Mouse (Mus musculus) embryonic facial prominence, embryonic 10.5 days (tissue): ENCODE data around the gene Anp32b. TPM values are rescaled to one million over a fixed set of nuclear protein-coding genes. Genes with fewer than 3 reads are reported as not detected.

Source experiments
- DNase-seq: peaks from one replicate; pipeline ENCODE4 v3.0.0-alpha.2; 2017; ENCODE audit warnings: low spot score
- H3K27ac ChIP-seq: fragments of 300-500 bp; sonication (generic); replicated peaks from 2 replicates; pipeline ENCODE4 v1.5.1; 2016; ENCODE audit warnings: mild to moderate bottlenecking
- H3K27me3 ChIP-seq: fragments of 300-500 bp; sonication (generic); replicated peaks from 2 replicates; pipeline ENCODE4 v1.6.1; 2016; ENCODE audit warnings: low read depth, mild to moderate bottlenecking; ENCODE audit not compliant: poor library complexity, severe bottlenecking
- H3K36me3 ChIP-seq: fragments of 300-500 bp; sonication (generic); replicated peaks from 2 replicates; pipeline ENCODE4 v1.6.1; 2016; ENCODE audit warnings: mild to moderate bottlenecking, moderate library complexity
- H3K4me1 ChIP-seq: fragments of 300-500 bp; sonication (generic); 2 replicates; pipeline ENCODE4 v1.6.1; 2016
- H3K4me3 ChIP-seq: fragments of 300-500 bp; sonication (generic); 2 replicates; pipeline ENCODE4 v1.5.1; 2016; ENCODE audit warnings: mild to moderate bottlenecking, moderate library complexity
- H3K9me3 ChIP-seq: fragments of 300-500 bp; sonication (generic); 2 replicates; pipeline ENCODE4 v1.6.1; 2016; ENCODE audit warnings: mild to moderate bottlenecking
- WGBS: fragments of 180-500 bp; shearing (Covaris S2); methylation state at CpG from one replicate; pipeline ENCODE4 v1.1.7; 2016; 5-methylcytosine and 5-hydroxymethylcytosine counted together
- polyA plus RNA-seq: library from polyadenylated mRNA; unstranded; fragments of >200 nt; fragmentation: Nextera tagmentation; extraction: Ambion mirVana; gene quantifications from 2 replicates; pipeline ENCODE4 v1.2.1, GENCODE M21; 2016

Gene Anp32b
- polyA plus RNA-seq, 1 experiment from 2014 or later: 431 TPM

- no peak overlapping the region for H3K4me3 ChIP-seq
- H3K9me3 ChIP-seq: no peaks in the 10 kb centered on the region
- H3K27me3 ChIP-seq: no peaks in the 10 kb centered on the region
- no peak overlapping the region for H3K27ac ChIP-seq
- H3K4me1 ChIP-seq: 0 out of 2 replicates have a peak, but pooled peaks cover 4% of the 10 kb centered on the region
- no peaks in the 10 kb centered on the region for H3K36me3 ChIP-seq
- 90% methylated on average over 12 of the region's 12 CpGs for WGBS
- no peak for DNase-seq
Measured at GRCm38 (mm10) chr4:46432339-46433036, 18.2 kb upstream of the Anp32b start.

GRCm38 (mm10) chr4:46442501-46442900, 8.2 kb upstream of the Anp32b start:
- no peaks in the 10 kb centered on the region for H3K9me3 ChIP-seq
- H3K27ac ChIP-seq: no peak overlapping the region
- no peak overlapping the region for H3K4me3 ChIP-seq
- peaks cover 6% of the 10 kb centered on the region for H3K4me1 ChIP-seq
- WGBS: 85% methylated on average over 4 of the region's 4 CpGs
- no peak for DNase-seq
- no peaks in the 10 kb centered on the region for H3K36me3 ChIP-seq
- no peaks in the 10 kb centered on the region for H3K27me3 ChIP-seq

- Histone ChIP-seq H3K27me3 (no peaks in the 10 kb centered on the region), H3K36me3 (no peaks in the 10 kb centered on the region), H3K4me1 (peaks cover 22% of the 10 kb centered on the region), H3K4me3 (no peak overlapping the region), H3K27ac (peak overlapping the region; percentile 48; the same call in 1 of the 2 replicates), H3K9me3 (no peaks in the 10 kb centered on the region)
- no peak for DNase-seq
- WGBS: 39% methylated on average over 9 of the region's 9 CpGs
Measured at GRCm38 (mm10) chr4:46445237-46445945, 5.3 kb upstream of the Anp32b start.

- 69% methylated on average over 1 of the region's 1 CpGs for WGBS
- H3K4me3 ChIP-seq: no peak overlapping the region
- no peaks in the 10 kb centered on the region for H3K27me3 ChIP-seq
- no peaks in the 10 kb centered on the region for H3K9me3 ChIP-seq
- no peak for DNase-seq
- no peak overlapping the region for H3K27ac ChIP-seq
- H3K36me3 ChIP-seq: no peaks in the 10 kb centered on the region; the same call in 1 of the 2 replicates
- H3K4me1 ChIP-seq: peaks cover 27% of the 10 kb centered on the region
Measured at GRCm38 (mm10) chr4:46447461-46447860, 3.2 kb upstream of the Anp32b start.

- no peak for DNase-seq
- Histone ChIP-seq H3K36me3 (peaks cover 5% of the 10 kb centered on the region; the same call in 1 of the 2 replicates), H3K9me3 (no peaks in the 10 kb centered on the region), H3K27me3 (no peaks in the 10 kb centered on the region), H3K4me1 (peaks cover 41% of the 10 kb centered on the region), H3K4me3 (no peak overlapping the region), H3K27ac (0 out of 2 replicates have a peak overlapping the region, but pooled peaks have one; percentile 19)
- 38% methylated on average over 6 of the region's 6 CpGs for WGBS
Measured at GRCm38 (mm10) chr4:46448886-46449285, 1.8 kb upstream of the Anp32b start.

- WGBS: 30% methylated on average over 7 of the region's 7 CpGs
- Histone ChIP-seq H3K27ac (peak overlapping the region; percentile 100), H3K4me1 (peaks cover 53% of the 10 kb centered on the region), H3K27me3 (no peaks in the 10 kb centered on the region), H3K4me3 (peak overlapping the region; percentile 91), H3K9me3 (no peaks in the 10 kb centered on the region), H3K36me3 (peaks cover 5% of the 10 kb centered on the region; the same call in 1 of the 2 replicates)
- no peak for DNase-seq
Measured at GRCm38 (mm10) chr4:46450020-46450518, 633 bp upstream of the Anp32b start.

- DNase-seq: peak; percentile 80
- peak overlapping the region; percentile 91 for H3K4me3 ChIP-seq
- peaks cover 10% of the 10 kb centered on the region for H3K36me3 ChIP-seq
- peak overlapping the region; percentile 100 for H3K27ac ChIP-seq
- H3K27me3 ChIP-seq: no peaks in the 10 kb centered on the region
- peaks cover 58% of the 10 kb centered on the region for H3K4me1 ChIP-seq
- under 1% methylated on average over 66 of the region's 70 CpGs for WGBS
- H3K9me3 ChIP-seq: no peaks in the 10 kb centered on the region
Measured at GRCm38 (mm10) chr4:46451240-46451757, 597 bp downstream of the Anp32b start.

GRCm38 (mm10) chr4:46451758-46452480, 1.2 kb downstream of the Anp32b start:
- H3K36me3 ChIP-seq: peaks cover 16% of the 10 kb centered on the region
- peak; percentile 80 for DNase-seq
- no peaks in the 10 kb centered on the region for H3K27me3 ChIP-seq
- peak overlapping the region; percentile 100 for H3K27ac ChIP-seq
- no peaks in the 10 kb centered on the region for H3K9me3 ChIP-seq
- WGBS: under 1% methylated on average over 111 of the region's 111 CpGs
- H3K4me3 ChIP-seq: peak overlapping the region; percentile 91
- peaks cover 64% of the 10 kb centered on the region for H3K4me1 ChIP-seq

- peak overlapping the region; percentile 100 for H3K27ac ChIP-seq
- H3K9me3 ChIP-seq: no peaks in the 10 kb centered on the region
- under 1% methylated on average over 19 of the region's 19 CpGs for WGBS
- H3K4me3 ChIP-seq: peak overlapping the region; percentile 91
- H3K36me3 ChIP-seq: peaks cover 21% of the 10 kb centered on the region
- H3K4me1 ChIP-seq: peaks cover 64% of the 10 kb centered on the region
- H3K27me3 ChIP-seq: no peaks in the 10 kb centered on the region
- DNase-seq: no peak
Measured at GRCm38 (mm10) chr4:46452481-46452850, 1.8 kb downstream of the Anp32b start.

- WGBS: 40% methylated on average over 13 of the region's 13 CpGs
- H3K4me1 ChIP-seq: peaks cover 64% of the 10 kb centered on the region
- peak overlapping the region; percentile 100 for H3K27ac ChIP-seq
- H3K9me3 ChIP-seq: no peaks in the 10 kb centered on the region
- H3K36me3 ChIP-seq: peaks cover 27% of the 10 kb centered on the region
- peak; percentile 34 for DNase-seq
- H3K27me3 ChIP-seq: no peaks in the 10 kb centered on the region
- peak overlapping the region; percentile 91 for H3K4me3 ChIP-seq
Measured at GRCm38 (mm10) chr4:46452855-46453719, 2.4 kb downstream of the Anp32b start.

GRCm38 (mm10) chr4:46454097-46454864, 3.6 kb downstream of the Anp32b start:
- Histone ChIP-seq H3K36me3 (peaks cover 34% of the 10 kb centered on the region), H3K27ac (no peak overlapping the region), H3K4me3 (peak overlapping the region; percentile 91), H3K4me1 (peaks cover 56% of the 10 kb centered on the region), H3K27me3 (no peaks in the 10 kb centered on the region), H3K9me3 (no peaks in the 10 kb centered on the region)
- 78% methylated on average over 5 of the region's 5 CpGs for WGBS
- no peak for DNase-seq
